Mouse (Mus musculus) CH12.LX (cell line): ENCODE results near the gene Exosc7. TPM values are rescaled to one million over a fixed set of nuclear protein-coding genes. Genes with fewer than 3 reads are reported as not detected.

Source experiments
- DNase-seq: peaks from one replicate; pipeline ENCODE4 v3.0.0-alpha.2; 2013; ENCODE audit errors: extremely low read depth
- H3K27ac ChIP-seq: 2 replicates; pipeline ENCODE4 v1.5.1; 2012; ENCODE audit warnings: low read depth, mild to moderate bottlenecking, control low read depth, moderate library complexity; ENCODE audit not compliant: insufficient read depth
- H3K27me3 ChIP-seq: replicated peaks from 2 replicates; pipeline ENCODE3; 2012; ENCODE audit warnings: inconsistent platforms
- H3K36me3 ChIP-seq, 2 experiments: replicated peaks in 1 of 2; 2 replicates each; pipeline versions ENCODE3 to v1.6.1; 2012; ENCODE audit warnings: inconsistent platforms in 1 of 2, low read length in 1 of 2, mild to moderate bottlenecking in 1 of 2, mixed read lengths in 1 of 2, moderate library complexity in 1 of 2; ENCODE audit not compliant: control insufficient read depth in 1 of 2, insufficient read depth in 1 of 2
- H3K4me1 ChIP-seq, 2 experiments: 2 replicates each; pipeline ENCODE4 v1.6.1; 2012; ENCODE audit warnings: inconsistent platforms in 1 of 2, moderate library complexity in 1 of 2; ENCODE audit not compliant: insufficient read depth in 2 of 2, control insufficient read depth in 1 of 2
- H3K4me2 ChIP-seq: 2 replicates; pipeline ENCODE4 v1.6.1; 2012; ENCODE audit warnings: low read depth, mild to moderate bottlenecking, control low read depth; ENCODE audit not compliant: poor library complexity, insufficient read depth, severe bottlenecking
- H3K4me3 ChIP-seq, 3 experiments: fragments of 150-350 bp in 1 of 3; sonication (generic) in 1 of 3; replicated peaks in 1 of 3; 2 replicates each; pipeline versions ENCODE3 to v1.5.1; 2011 to 2012; ENCODE audit warnings: low read depth in 2 of 3, low read length in 2 of 3, mild to moderate bottlenecking in 2 of 3, moderate library complexity in 2 of 3, control low read depth in 1 of 3, improper control_type of control experiment in 1 of 3, inconsistent platforms in 1 of 3, mixed read lengths in 1 of 3; ENCODE audit not compliant: poor library complexity in 1 of 3
- H3K79me2 ChIP-seq: replicated peaks from 2 replicates; pipeline ENCODE4 v1.6.1; 2012; ENCODE audit warnings: mild to moderate bottlenecking, moderate library complexity; ENCODE audit not compliant: control insufficient read depth, poor library complexity, insufficient read depth, severe bottlenecking; ENCODE audit errors: extremely low read depth
- H3K9ac ChIP-seq: 2 replicates; pipeline ENCODE4 v1.6.1; 2012; ENCODE audit warnings: low read depth, mild to moderate bottlenecking, control low read depth, moderate library complexity; ENCODE audit not compliant: insufficient read depth
- H3K9me3 ChIP-seq: replicated peaks from 2 replicates; pipeline ENCODE3; 2012; ENCODE audit warnings: low read length, inconsistent platforms, mixed read lengths
- BHLHE40 ChIP-seq: IDR thresholded peaks from 2 replicates; pipeline ENCODE4 v1.6.1; 2011; ENCODE audit warnings: mild to moderate bottlenecking, low read depth, low read length, improper control_type of control experiment
- CHD2 ChIP-seq: IDR thresholded peaks from 2 replicates; pipeline ENCODE4 v1.6.1; 2011; ENCODE audit warnings: low read length, improper control_type of control experiment
- CTCF ChIP-seq, 2 experiments: IDR thresholded peaks in 1 of 2; conservative IDR thresholded peaks in 1 of 2; 2 replicates each; pipeline ENCODE4 v1.5.1; 2011 to 2012; ENCODE audit warnings: low read depth in 2 of 2, low read length in 2 of 2, improper control_type of control experiment in 1 of 2, inconsistent platforms in 1 of 2, mild to moderate bottlenecking in 1 of 2, moderate library complexity in 1 of 2
- E2F4 ChIP-seq: IDR thresholded peaks from 2 replicates; pipeline ENCODE4 v1.6.1; 2011; ENCODE audit warnings: low read depth, low read length, improper control_type of control experiment; ENCODE audit not compliant: insufficient replicate concordance
- ELF1 ChIP-seq: IDR thresholded peaks from 2 replicates; pipeline ENCODE4 v1.6.1; 2014; ENCODE audit warnings: low read depth, mild to moderate bottlenecking, inconsistent platforms, low read length, improper control_type of control experiment
- GABPA ChIP-seq: IDR thresholded peaks from 2 replicates; pipeline ENCODE4 v1.6.1; 2012; ENCODE audit warnings: low read depth, low read length, improper control_type of control experiment, inconsistent platforms; ENCODE audit not compliant: insufficient replicate concordance
- HCFC1 ChIP-seq: IDR thresholded peaks from 2 replicates; pipeline ENCODE4 v1.6.1; 2012; ENCODE audit warnings: low read depth, mild to moderate bottlenecking, inconsistent platforms, low read length, improper control_type of control experiment
- IRF4 ChIP-seq: IDR thresholded peaks from 2 replicates; pipeline ENCODE4 v1.6.1; 2014; ENCODE audit warnings: low read depth, mild to moderate bottlenecking, inconsistent platforms, low read length, improper control_type of control experiment
- KAT2A ChIP-seq: IDR thresholded peaks from 2 replicates; pipeline ENCODE4 v1.6.1; 2012; ENCODE audit warnings: low read length, improper control_type of control experiment, inconsistent platforms; ENCODE audit not compliant: insufficient replicate concordance
- MEF2A ChIP-seq: IDR thresholded peaks from 2 replicates; pipeline ENCODE4 v1.6.1; 2014; ENCODE audit warnings: low read depth, mild to moderate bottlenecking, inconsistent platforms, low read length, improper control_type of control experiment, borderline replicate concordance
- MYC ChIP-seq: IDR thresholded peaks from 2 replicates; pipeline ENCODE4 v1.6.1; 2011; ENCODE audit warnings: low read depth, mild to moderate bottlenecking, improper control_type of control experiment, low read length
- NELFE ChIP-seq: IDR thresholded peaks from 2 replicates; pipeline ENCODE4 v1.6.1; 2011; ENCODE audit warnings: low read depth, low read length, improper control_type of control experiment
- POLR2A ChIP-seq: IDR thresholded peaks from 2 replicates; pipeline ENCODE4 v1.6.1; 2011; ENCODE audit warnings: low read depth, mild to moderate bottlenecking, improper control_type of control experiment, low read length
- RAD21 ChIP-seq: IDR thresholded peaks from 2 replicates; pipeline ENCODE4 v1.6.1; 2011; ENCODE audit warnings: low read depth, mild to moderate bottlenecking, low read length, improper control_type of control experiment, moderate library complexity
- RCOR1 ChIP-seq: conservative IDR thresholded peaks from 2 replicates; pipeline ENCODE4 v1.6.1; 2012; ENCODE audit warnings: low read depth, mild to moderate bottlenecking, inconsistent platforms, low read length, improper control_type of control experiment
- TBP ChIP-seq: conservative IDR thresholded peaks from 2 replicates; pipeline ENCODE4 v1.6.1; 2011; ENCODE audit warnings: low read depth, low read length, improper control_type of control experiment
- TCF12 ChIP-seq: IDR thresholded peaks from 2 replicates; pipeline ENCODE4 v1.6.1; 2014; ENCODE audit warnings: low read depth, mild to moderate bottlenecking, inconsistent platforms, low read length, improper control_type of control experiment
- dilution Hi-C: fragments of 300-500 bp; cut with MboI; formaldehyde crosslinking; loops from 2 replicates; pipeline ENCODE4 v1.14.3; 2020; ENCODE audit warnings: low sequenced_read_pairs; ENCODE audit not compliant: extremely low pct_unique_long_range_greater_than_20kb, extremely low pct_ligation_motif_present
- in situ Hi-C: fragments of 300-500 bp; cut with MboI; formaldehyde crosslinking; loops from 3 replicates; pipeline ENCODE4 v1.14.3; 2019; ENCODE audit warnings: low sequenced_read_pairs, low pct_ligation_motif_present, low pct_unique_long_range_greater_than_20kb, mixed read lengths
- polyA plus RNA-seq: library from polyadenylated mRNA; unstranded; fragments of >175 nt; gene quantifications from 2 replicates; pipeline ENCODE4 v1.2.1, GENCODE M21; 2012; ENCODE audit warnings: low read depth; ENCODE audit not compliant: insufficient read length
- total RNA-seq, 2 experiments: library from RNA; depleted of rRNA; stranded (reverse); fragments of 300-350 nt in 1 of 2; fragments of >200 nt in 1 of 2; gene quantifications; 2 replicates each; pipeline ENCODE4 v1.2.3; 2012 to 2014

Exosc7 gene
- total and polyA plus RNA-seq, 3 experiments, result 135 to 143 (median 139) TPM

- Histone ChIP-seq H3K4me3 (no peak overlapping the region), H3K27ac (no peak overlapping the region), H3K27me3 (no peaks in the 10 kb centered on the region), H3K9ac (no peak overlapping the region), H3K36me3 (peaks cover 20 to 73% of the 10 kb centered on the region in 2 experiments), H3K4me1 (peaks cover 2 to 16% of the 10 kb centered on the region in 2 experiments; a peak in 3 of 4 replicates), H3K4me2 (no peak overlapping the region), H3K79me2 (no peaks in the 10 kb centered on the region), H3K9me3 (no peaks in the 10 kb centered on the region)
- no peak for TF ChIP-seq CTCF (conservative IDR thresholded peaks at IDR 0.05 in 1 of 2, IDR thresholded peaks at IDR 0.05 in 1 of 2; ENCODE audit: low read depth in 2 of 2, low read length in 2 of 2)
- no peak for TF ChIP-seq E2F4
- TF ChIP-seq RCOR1, result no peak
- dilution Hi-C loops (no loop called here), in situ Hi-C loops (no loop called here)
- DNase-seq, result no peak
These were observed 67.0 kb downstream of the Exosc7 start for GRCm38 (mm10) chr9:123180003-123180402.

GRCm38 (mm10) chr9:123183226-123183625, 70.2 kb downstream of the Exosc7 start:
- Histone ChIP-seq H3K36me3 (peaks cover 31 to 63% of the 10 kb centered on the region in 2 experiments), H3K27me3 (no peaks in the 10 kb centered on the region), H3K4me1 (peaks cover 4 to 33% of the 10 kb centered on the region in 2 experiments; a peak in 3 of 4 replicates), H3K4me3 (no peak overlapping the region), H3K4me2 (no peak overlapping the region), H3K9ac (no peak overlapping the region), H3K27ac (no peak overlapping the region), H3K79me2 (no peaks in the 10 kb centered on the region), H3K9me3 (no peaks in the 10 kb centered on the region)
- DNase-seq, result no peak
- dilution Hi-C loops, result no loop called here
- in situ Hi-C loops, result no loop called here
- no peak for TF ChIP-seq CHD2
- TF ChIP-seq NELFE, result no peak
- TF ChIP-seq ELF1, result no peak
- TF ChIP-seq GABPA, result no peak
- no peak for TF ChIP-seq HCFC1
- TF ChIP-seq MYC, result no peak
- TF ChIP-seq MEF2A, result no peak
- no peak for TF ChIP-seq BHLHE40

- no peak for TF ChIP-seq RAD21
- TF ChIP-seq TBP, result no peak
- TF ChIP-seq KAT2A, result no peak
- TF ChIP-seq E2F4, result no peak
- TF ChIP-seq IRF4, result peak; percentile 59; the same call in 1 of the 2 replicates
- no peak for TF ChIP-seq POLR2A
- TF ChIP-seq CHD2, result 0 out of 2 replicates have a peak, but pooled peaks have one; percentile 25
- no peak for TF ChIP-seq TCF12
- TF ChIP-seq RCOR1, result no peak
- H3K4me1 ChIP-seq, result peaks cover 4 to 33% of the 10 kb centered on the region in 2 experiments; a peak in 3 of 4 replicates
- no peak overlapping the region for H3K9ac ChIP-seq
- no peak overlapping the region for H3K27ac ChIP-seq
- no peaks in the 10 kb centered on the region for H3K9me3 ChIP-seq
- dilution Hi-C loops, result no loop called here
- no peak overlapping the region for H3K4me2 ChIP-seq
- DNase-seq, result peak; percentile 62
- H3K79me2 ChIP-seq, result no peaks in the 10 kb centered on the region
- no peaks in the 10 kb centered on the region for H3K27me3 ChIP-seq
- peaks cover 29 to 57% of the 10 kb centered on the region in 2 experiments for H3K36me3 ChIP-seq
- in situ Hi-C loops, result no loop called here
- no peak overlapping the region for H3K4me3 ChIP-seq
These were observed 72.5 kb downstream of the Exosc7 start for GRCm38 (mm10) chr9:123185546-123185945.

Other genes with a start within 250 kb of the Exosc7 start
- gene Zfp445, start 247.2 kb upstream of the Exosc7 start, total RNA-seq (2012; rRNA removed), result 53.8 and 56.3 TPM in 2 replicates
- gene Zfp445, start 247.2 kb upstream of the Exosc7 start, total RNA-seq (2014; rRNA removed), result 43.7 and 49.6 TPM in 2 replicates
- 46.0 and 55.5 TPM in 2 replicates for gene Zfp445, start 247.2 kb upstream of the Exosc7 start, polyA plus RNA-seq
- gene Zkscan7, start 227.5 kb upstream of the Exosc7 start, total RNA-seq (2012; rRNA removed), result 4.2 and 6.4 TPM in 2 replicates
- gene Zkscan7, start 227.5 kb upstream of the Exosc7 start, total RNA-seq (2014; rRNA removed), result 6.6 and 7.5 TPM in 2 replicates
- gene Zkscan7, start 227.5 kb upstream of the Exosc7 start, polyA plus RNA-seq, result 2.1 and 3.5 TPM in 2 replicates
- gene Zfp105, start 190.1 kb upstream of the Exosc7 start, total RNA-seq (2012; rRNA removed), result not detected in 2 replicates
- not detected in 2 replicates for gene Zfp105, start 190.1 kb upstream of the Exosc7 start, total RNA-seq (2014; rRNA removed)
- gene Zfp105, start 190.1 kb upstream of the Exosc7 start, polyA plus RNA-seq, result not detected in 2 replicates
- 5.6 TPM in 2 replicates for gene 1110059G10Rik, start 162.2 kb upstream of the Exosc7 start, total RNA-seq (2012; rRNA removed)
- 25.7 and 32.3 TPM in 2 replicates for gene 1110059G10Rik, start 162.2 kb upstream of the Exosc7 start, total RNA-seq (2014; rRNA removed)
- gene 1110059G10Rik, start 162.2 kb upstream of the Exosc7 start, polyA plus RNA-seq, result 24.5 and 25.2 TPM in 2 replicates
- gene Kif15, start 162.2 kb upstream of the Exosc7 start, total RNA-seq (2012; rRNA removed), result 51.5 and 51.7 TPM in 2 replicates
- 85.4 and 101 TPM in 2 replicates for gene Kif15, start 162.2 kb upstream of the Exosc7 start, total RNA-seq (2014; rRNA removed)
- 63.5 and 66.6 TPM in 2 replicates for gene Kif15, start 162.2 kb upstream of the Exosc7 start, polyA plus RNA-seq
- 5.5 and 6.9 TPM in 2 replicates for gene Tmem42, start 91.9 kb upstream of the Exosc7 start, total RNA-seq (2012; rRNA removed)
- 5.1 and 5.3 TPM in 2 replicates for gene Tmem42, start 91.9 kb upstream of the Exosc7 start, total RNA-seq (2014; rRNA removed)
- 6.4 and 6.8 TPM in 2 replicates for gene Tmem42, start 91.9 kb upstream of the Exosc7 start, polyA plus RNA-seq
- gene Tgm4, start 78.5 kb upstream of the Exosc7 start, total RNA-seq (2012; rRNA removed), result 0.50 and 0.51 TPM in 2 replicates
- gene Tgm4, start 78.5 kb upstream of the Exosc7 start, total RNA-seq (2014; rRNA removed), result not detected in 2 replicates
- gene Tgm4, start 78.5 kb upstream of the Exosc7 start, polyA plus RNA-seq, result 0.24 and 0.26 TPM in 2 replicates
- 37.2 and 45.1 TPM in 2 replicates for gene Zdhhc3, start within 50 bp of the Exosc7 start, total RNA-seq (2012; rRNA removed)
- 61.2 and 62.6 TPM in 2 replicates for gene Zdhhc3, start within 50 bp of the Exosc7 start, total RNA-seq (2014; rRNA removed)
- 61.4 and 74.4 TPM in 2 replicates for gene Zdhhc3, start within 50 bp of the Exosc7 start, polyA plus RNA-seq
- 0.13 TPM in 1 of 2 replicates, not detected in the other for gene Clec3b, start 37.7 kb downstream of the Exosc7 start, total RNA-seq (2012; rRNA removed)
- not detected in 2 replicates for gene Clec3b, start 37.7 kb downstream of the Exosc7 start, total RNA-seq (2014; rRNA removed)
- gene Clec3b, start 37.7 kb downstream of the Exosc7 start, polyA plus RNA-seq, result 0.31 and 0.33 TPM in 2 replicates
- gene Cdcp1, start 102.8 kb downstream of the Exosc7 start, total RNA-seq (2012; rRNA removed), result 3.1 and 3.4 TPM in 2 replicates
- 3.6 and 4.3 TPM in 2 replicates for gene Cdcp1, start 102.8 kb downstream of the Exosc7 start, total RNA-seq (2014; rRNA removed)
- 5.0 and 5.9 TPM in 2 replicates for gene Cdcp1, start 102.8 kb downstream of the Exosc7 start, polyA plus RNA-seq
- gene Tmem158, start 147.5 kb downstream of the Exosc7 start, total RNA-seq (2012; rRNA removed), result 6.6 and 7.3 TPM in 2 replicates
- 1.8 and 2.4 TPM in 2 replicates for gene Tmem158, start 147.5 kb downstream of the Exosc7 start, total RNA-seq (2014; rRNA removed)
- gene Tmem158, start 147.5 kb downstream of the Exosc7 start, polyA plus RNA-seq, result 2.1 and 2.9 TPM in 2 replicates